In the genomic region with DNA sequence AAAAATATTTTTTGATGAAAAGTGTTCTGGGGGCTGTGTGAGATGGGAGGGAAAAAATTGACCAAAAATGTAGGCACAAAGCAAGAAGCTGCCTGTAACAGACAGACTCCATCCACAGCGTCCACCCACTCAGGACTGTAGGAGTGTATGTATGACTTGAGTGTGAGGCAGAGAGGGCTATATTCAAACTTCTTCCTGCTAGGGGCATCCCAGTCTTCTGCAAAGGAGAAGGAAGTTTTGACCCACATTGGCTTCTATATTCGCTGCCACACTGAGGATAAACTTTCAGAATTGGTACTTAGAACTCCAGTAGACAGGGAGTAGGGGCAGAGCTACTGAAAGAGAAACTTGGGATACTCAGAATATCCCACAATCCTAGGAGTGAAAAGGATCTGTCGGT, we compare ENCODE assay signal across 9 mouse cellular contexts.
DNase-seq lines count a peak whose midpoint lies in the region; ATAC-seq lines count a peak whose summit lies in the region.
"Had no signal": no experiment of that assay in that cellular context is flagged by ENCODE, and none has a peak within 500 bp of the region (broad histone marks: within the 10 kb centered on the region; RNA-seq: fewer than 3 reads in every experiment).

No protein-coding gene starts in this region.

- H3K9me3 ChIP-seq in kidney, embryonic 16.5 days (ENCODE audit: low read length) = no peaks in the 10 kb centered on the region
- H3K9me3 ChIP-seq in hindbrain, embryonic 10.5 days = no peaks in the 10 kb centered on the region
- H3K9me3 ChIP-seq in limb, embryonic 11.5 days (ENCODE audit: control insufficient read depth, low read length) = no peaks in the 10 kb centered on the region
- H3K9me3 ChIP-seq in neural tube, embryonic 15.5 days (replicated peaks) = no peaks in the 10 kb centered on the region
- H3K9me3 ChIP-seq: liver, embryonic 15.5 days had no signal

- no peak overlapping the region for H3K9ac ChIP-seq in kidney, embryonic 16.5 days (replicated peaks; ENCODE audit: low read length)
- peak overlapping the region; percentile 34; the same call in 1 of the 2 replicates for H3K9ac ChIP-seq in limb, embryonic 11.5 days (ENCODE audit: low read length)
- no peak overlapping the region for H3K9ac ChIP-seq in neural tube, embryonic 15.5 days (replicated peaks)
- H3K9ac ChIP-seq: liver, embryonic 15.5 days had no signal

- H3K4me1 ChIP-seq in kidney, embryonic 16.5 days (ENCODE audit: insufficient read depth, low read length) = peaks cover 43% of the 10 kb centered on the region
- peaks cover 76% of the 10 kb centered on the region for H3K4me1 ChIP-seq in hindbrain, embryonic 10.5 days (replicated peaks)
- H3K4me1 ChIP-seq in limb, embryonic 11.5 days (ENCODE audit: control insufficient read depth, insufficient read depth, low read length) = peaks cover 46% of the 10 kb centered on the region
- H3K4me1 ChIP-seq in neural tube, embryonic 15.5 days = peaks cover 47% of the 10 kb centered on the region

- peaks cover 71% of the 10 kb centered on the region for H3K27me3 ChIP-seq in kidney, embryonic 16.5 days (ENCODE audit: insufficient read depth, low read length)
- H3K27me3 ChIP-seq in hindbrain, embryonic 10.5 days (ENCODE audit: insufficient read depth, poor library complexity, severe bottlenecking) = peaks cover 72% of the 10 kb centered on the region
- H3K27me3 ChIP-seq in limb, embryonic 11.5 days (ENCODE audit: control insufficient read depth, insufficient read depth, low read length) = peaks cover 28% of the 10 kb centered on the region
- H3K27me3 ChIP-seq in neural tube, embryonic 15.5 days (replicated peaks) = peaks cover 40% of the 10 kb centered on the region

- H3K4me2 ChIP-seq in kidney, embryonic 16.5 days (replicated peaks; ENCODE audit: low read depth, low read length) = peak overlapping the region; percentile 44
- H3K4me2 ChIP-seq in limb, embryonic 11.5 days (ENCODE audit: low read depth, severe bottlenecking) = peak overlapping the region; percentile 56; the same call in 1 of the 2 replicates
- H3K4me2 ChIP-seq in neural tube, embryonic 15.5 days = peak overlapping the region; percentile 48
- H3K4me2 ChIP-seq: liver, embryonic 15.5 days had no signal

- 11% methylated on average over 3 of the region's 3 CpGs for WGBS in kidney, embryonic 16.5 days
- 4% methylated on average over 3 of the region's 3 CpGs for WGBS in hindbrain, embryonic 10.5 days
- 4% methylated on average over 3 of the region's 3 CpGs for WGBS in limb, embryonic 11.5 days
- 7% methylated on average over 3 of the region's 3 CpGs for WGBS in neural tube, embryonic 15.5 days

- H3K4me3 ChIP-seq in kidney, embryonic 16.5 days (ENCODE audit: low read length) = no peak overlapping the region
- peak overlapping the region; percentile 48 for H3K4me3 ChIP-seq in hindbrain, embryonic 10.5 days
- 0 out of 2 replicates have a peak overlapping the region, but pooled peaks have one; percentile 7 for H3K4me3 ChIP-seq in limb, embryonic 11.5 days (ENCODE audit: low read depth, low read length)
- H3K4me3 ChIP-seq in neural tube, embryonic 15.5 days (replicated peaks) = no peak overlapping the region
- H3K4me3 ChIP-seq: liver, embryonic 15.5 days had no signal

- no peak for ATAC-seq in kidney, embryonic 16.5 days (ENCODE audit: low FRiP score, low TSS enrichment)
- ATAC-seq in limb, embryonic 11.5 days (ENCODE audit: insufficient number of reproducible peaks, low FRiP score, low TSS enrichment, low read depth) = no peak
- no peak for ATAC-seq in neural tube, embryonic 15.5 days (ENCODE audit: low FRiP score)

- DNase-seq in kidney, adult 18-20 months = no peak
- no peak for DNase-seq in hindbrain, embryonic 10.5 days (ENCODE audit: low spot score)
- DNase-seq in limb, embryonic 11.5 days (ENCODE audit: low spot score) = peak; percentile 24
- DNase-seq in thymus, adult 18-20 months = no peak
- no peak for DNase-seq in kidney, postnatal 36 days
- DNase-seq: kidney, adult 8-10 months had no signal

- no peak overlapping the region for H3K27ac ChIP-seq in kidney, embryonic 16.5 days (ENCODE audit: low read length)
- no peak overlapping the region for H3K27ac ChIP-seq in hindbrain, embryonic 10.5 days
- H3K27ac ChIP-seq in limb, embryonic 11.5 days (replicated peaks; ENCODE audit: low read depth, low read length) = no peak overlapping the region
- peak overlapping the region; percentile 68 for H3K27ac ChIP-seq in neural tube, embryonic 15.5 days (replicated peaks)
- H3K27ac ChIP-seq: liver, embryonic 15.5 days had no signal

- H3K36me3 ChIP-seq in kidney, embryonic 16.5 days (ENCODE audit: insufficient read depth, low read length) = no peaks in the 10 kb centered on the region
- no peaks in the 10 kb centered on the region for H3K36me3 ChIP-seq in hindbrain, embryonic 10.5 days
- no peaks in the 10 kb centered on the region for H3K36me3 ChIP-seq in limb, embryonic 11.5 days (ENCODE audit: control insufficient read depth, insufficient read depth, low read length)
- no peaks in the 10 kb centered on the region for H3K36me3 ChIP-seq in neural tube, embryonic 15.5 days
- H3K36me3 ChIP-seq: liver, embryonic 15.5 days had no signal

Comparison
In these comparisons a context has a peak if more than half of its experiments do, and no peak if none do; other contexts are left out.
1. H3K4me3 ChIP-seq: peak in hindbrain, embryonic 10.5 days (single experiment) and limb, embryonic 11.5 days (single experiment); none in kidney, embryonic 16.5 days (single experiment) and neural tube, embryonic 15.5 days (single experiment).
2. Peak in every context shown above with its lines, with median percentiles within 50 percentile points of each other: H3K4me2 ChIP-seq.